Mouse (Mus musculus): ENCODE measurements around the gene 4933411K16Rik. TPM values are rescaled to one million over a fixed set of nuclear protein-coding genes. Genes with fewer than 3 reads are reported as not detected.
A peak's percentile ranks its signal among the peaks of the same experiment; 100 is the strongest.

The 4933411K16Rik gene
- polyA plus RNA-seq, 1 experiment = 0.18 TPM

DNA sequence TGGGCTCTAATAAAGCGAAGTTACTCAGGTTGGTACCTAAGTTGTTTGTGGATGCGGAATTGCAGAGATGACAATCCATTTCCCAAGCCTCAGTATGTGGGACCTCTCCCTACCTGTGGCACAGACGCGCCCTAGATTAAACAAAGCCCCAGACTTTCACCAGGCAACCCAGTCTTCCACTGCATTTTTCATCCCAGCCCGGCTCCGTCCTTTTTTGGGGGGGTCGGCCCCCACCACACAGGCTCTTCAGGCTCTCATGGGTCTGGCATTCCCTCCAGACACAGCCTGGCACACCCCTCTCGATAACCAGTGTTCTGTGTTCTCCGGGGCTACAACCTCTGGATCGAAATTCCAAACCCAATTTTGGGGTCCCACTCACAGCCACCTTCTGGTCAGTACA lies 33.6 kb downstream of the 4933411K16Rik start:
- no peaks in the 10 kb centered on the region for H3K36me3 ChIP-seq (ENCODE audit: control insufficient read depth, insufficient read depth)
- H3ac ChIP-seq (ENCODE audit: control insufficient read depth, insufficient read length, low read depth) = peak overlapping the region; percentile 81
- H3K4me3 ChIP-seq (ENCODE audit: insufficient read depth, poor library complexity, severe bottlenecking) = peak overlapping the region; percentile 57
- H3K27me3 ChIP-seq (ENCODE audit: control insufficient read depth, insufficient read depth, insufficient read length) = no peaks in the 10 kb centered on the region
- H3K79me3 ChIP-seq (ENCODE audit: low read depth) = no peaks in the 10 kb centered on the region
- H3K79me2 ChIP-seq (ENCODE audit: control insufficient read depth, insufficient read depth) = peaks cover 10% of the 10 kb centered on the region
- no peak for TF ChIP-seq FOSL1 (IDR thresholded peaks at IDR 0.05; ENCODE audit: insufficient read depth, low read length, poor library complexity, severe bottlenecking)
- TF ChIP-seq MAX (IDR thresholded peaks at IDR 0.05) = no peak
- TF ChIP-seq CEBPB (IDR thresholded peaks at IDR 0.05; ENCODE audit: low read depth) = no peak
- TF ChIP-seq MYOG (IDR thresholded peaks at IDR 0.05; ENCODE audit: control insufficient read depth, extremely low read depth, insufficient read length) = no peak
- no peak for TF ChIP-seq CTCF (IDR thresholded peaks at IDR 0.05; ENCODE audit: control insufficient read depth, insufficient read depth, insufficient read length)
- no peak for TF ChIP-seq USF1 (IDR thresholded peaks at IDR 0.05; ENCODE audit: low read depth)
- TF ChIP-seq MYOD1 (IDR thresholded peaks at IDR 0.05; ENCODE audit: control insufficient read depth, insufficient read length, low read depth) = no peak

DNA sequence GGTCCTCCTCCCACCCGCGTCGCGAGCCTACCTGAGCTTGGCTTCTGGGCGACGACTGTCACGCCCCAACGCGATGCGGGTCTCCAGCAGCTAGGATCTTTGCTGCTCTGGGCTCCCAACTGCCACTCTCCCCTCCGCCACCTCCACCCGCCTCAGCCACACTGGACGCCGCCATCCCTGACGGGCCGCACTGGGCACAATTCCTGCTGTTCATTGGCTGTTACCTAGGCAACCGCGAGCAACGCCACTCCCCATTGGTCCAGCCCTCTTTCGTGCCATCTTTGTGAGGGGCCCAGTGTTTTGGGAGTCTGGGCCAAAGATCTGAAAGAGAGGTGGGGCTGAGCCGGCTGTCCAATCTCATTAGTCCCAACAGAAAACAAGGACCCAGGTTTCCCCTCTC lies 34.1 kb downstream of the 4933411K16Rik start, which contains the start of gene Morn4:
Gene Morn4 (minus strand): TSS at position 192 of the 400 bp plus-strand sequence.
- no peaks in the 10 kb centered on the region for H3K36me3 ChIP-seq (ENCODE audit: control insufficient read depth, insufficient read depth)
- no peak for TF ChIP-seq MYOG (IDR thresholded peaks at IDR 0.05; ENCODE audit: control insufficient read depth, extremely low read depth, insufficient read length)
- TF ChIP-seq CTCF (IDR thresholded peaks at IDR 0.05; ENCODE audit: control insufficient read depth, insufficient read depth, insufficient read length) = no peak
- TF ChIP-seq MYOD1 (IDR thresholded peaks at IDR 0.05; ENCODE audit: control insufficient read depth, insufficient read length, low read depth) = no peak
- TF ChIP-seq MAX (IDR thresholded peaks at IDR 0.05) = no peak
- no peak for TF ChIP-seq CEBPB (IDR thresholded peaks at IDR 0.05; ENCODE audit: low read depth)
- no peak for TF ChIP-seq FOSL1 (IDR thresholded peaks at IDR 0.05; ENCODE audit: insufficient read depth, low read length, poor library complexity, severe bottlenecking)
- TF ChIP-seq USF1 (IDR thresholded peaks at IDR 0.05; ENCODE audit: low read depth) = no peak
- no peaks in the 10 kb centered on the region for H3K27me3 ChIP-seq (ENCODE audit: control insufficient read depth, insufficient read depth, insufficient read length)
- peak within 1 kb of the TSS; percentile 81 for H3ac ChIP-seq (ENCODE audit: control insufficient read depth, insufficient read length, low read depth)
- peak within 1 kb of the TSS; percentile 57 for H3K4me3 ChIP-seq (ENCODE audit: insufficient read depth, poor library complexity, severe bottlenecking)
- H3K79me3 ChIP-seq (ENCODE audit: low read depth) = peaks cover 4% of the 10 kb centered on the region
- H3K79me2 ChIP-seq (ENCODE audit: control insufficient read depth, insufficient read depth) = peaks cover 15% of the 10 kb centered on the region

DNA sequence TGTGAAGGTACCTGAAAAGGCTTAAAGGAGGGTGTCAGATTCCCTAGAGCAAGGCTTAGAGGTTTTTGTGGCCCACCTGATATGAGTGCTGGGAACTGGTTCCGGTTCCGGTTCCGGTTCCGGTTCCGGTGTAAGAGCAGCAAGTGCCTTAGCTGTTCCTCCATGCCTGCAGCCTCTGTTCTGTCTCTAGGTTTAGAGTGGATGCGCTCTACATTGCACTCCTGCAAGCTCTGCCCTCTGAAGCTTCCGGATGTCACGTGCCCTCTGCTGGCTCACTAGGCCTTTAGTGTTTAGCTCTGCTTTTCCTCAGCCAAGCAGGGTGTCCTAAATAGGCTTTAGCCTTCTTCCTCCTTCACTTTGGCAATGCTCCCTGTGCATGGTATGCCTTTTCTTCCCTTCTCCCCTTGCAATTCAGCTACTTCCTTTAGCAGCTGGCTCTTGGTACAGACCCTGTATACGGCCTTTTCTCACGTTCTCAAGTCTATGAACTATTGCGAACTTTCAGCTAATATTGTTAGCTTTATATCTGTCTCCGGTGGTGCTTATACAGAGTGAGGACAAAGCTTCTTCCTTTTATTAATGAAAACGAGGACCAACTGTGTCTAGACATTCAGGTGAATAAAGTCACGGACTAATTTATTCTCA lies 37.2 kb downstream of the 4933411K16Rik start:
- TF ChIP-seq CTCF (IDR thresholded peaks at IDR 0.05; ENCODE audit: control insufficient read depth, insufficient read depth, insufficient read length) (no peak), CEBPB (IDR thresholded peaks at IDR 0.05; ENCODE audit: low read depth) (no peak), MYOG (IDR thresholded peaks at IDR 0.05; ENCODE audit: control insufficient read depth, extremely low read depth, insufficient read length) (no peak), USF1 (IDR thresholded peaks at IDR 0.05; ENCODE audit: low read depth) (peak; percentile 90)
- Histone ChIP-seq H3K4me3 (ENCODE audit: insufficient read depth, poor library complexity, severe bottlenecking) (no peak overlapping the region), H3K79me2 (ENCODE audit: control insufficient read depth, insufficient read depth) (peaks cover 44% of the 10 kb centered on the region), H3K79me3 (ENCODE audit: low read depth) (peaks cover 18% of the 10 kb centered on the region), H3K36me3 (ENCODE audit: control insufficient read depth, insufficient read depth) (peaks cover 1% of the 10 kb centered on the region), H3ac (ENCODE audit: control insufficient read depth, insufficient read length, low read depth) (no peak overlapping the region), H3K27me3 (ENCODE audit: control insufficient read depth, insufficient read depth, insufficient read length) (no peaks in the 10 kb centered on the region)

- Histone ChIP-seq H3K36me3 (ENCODE audit: control insufficient read depth, insufficient read depth) (peaks cover 9% of the 10 kb centered on the region), H3ac (ENCODE audit: control insufficient read depth, insufficient read length, low read depth) (peak within 1 kb of the TSS; percentile 83), H3K4me3 (ENCODE audit: insufficient read depth, poor library complexity, severe bottlenecking) (peak within 1 kb of the TSS; percentile 64), H3K27me3 (ENCODE audit: control insufficient read depth, insufficient read depth, insufficient read length) (no peaks in the 10 kb centered on the region), H3K79me2 (ENCODE audit: control insufficient read depth, insufficient read depth) (peaks cover 52% of the 10 kb centered on the region), H3K79me3 (ENCODE audit: low read depth) (peaks cover 18% of the 10 kb centered on the region)
- TF ChIP-seq CEBPB (IDR thresholded peaks at IDR 0.05; ENCODE audit: low read depth) (peak; percentile 21), CTCF (IDR thresholded peaks at IDR 0.05; ENCODE audit: control insufficient read depth, insufficient read depth, insufficient read length) (no peak), MAX (IDR thresholded peaks at IDR 0.05) (peak; percentile 85)
Observed at GRCm38 (mm10) chr19:42089748-42090595, 37.9 kb downstream of the 4933411K16Rik start, which contains the start of gene Pi4k2a. Gene Pi4k2a, plus strand, starts transcription at chr19:42090470.

DNA sequence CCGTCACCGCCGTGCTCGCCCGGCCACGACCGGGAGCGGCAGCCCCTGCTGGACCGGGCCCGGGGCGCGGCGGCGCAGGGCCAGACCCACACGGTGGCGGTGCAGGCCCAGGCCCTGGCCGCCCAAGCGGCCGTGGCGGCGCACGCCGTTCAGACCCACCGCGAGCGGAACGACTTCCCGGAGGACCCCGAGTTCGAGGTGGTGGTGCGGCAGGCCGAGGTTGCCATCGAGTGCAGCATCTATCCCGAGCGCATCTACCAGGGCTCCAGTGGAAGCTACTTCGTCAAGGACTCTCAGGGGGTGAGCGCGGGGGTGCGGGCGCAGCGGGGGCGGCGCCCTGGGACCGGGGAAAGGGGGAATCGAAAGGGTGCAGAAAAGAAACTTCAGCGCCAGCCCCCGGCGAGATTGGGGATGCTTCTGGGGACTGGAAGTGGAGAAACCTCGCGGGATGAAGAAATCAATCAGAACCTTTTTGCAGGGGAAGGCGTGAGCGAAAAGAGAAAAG lies 38.6 kb downstream of the 4933411K16Rik start:
- Histone ChIP-seq H3ac (ENCODE audit: control insufficient read depth, insufficient read length, low read depth) (peak overlapping the region; percentile 83), H3K27me3 (ENCODE audit: control insufficient read depth, insufficient read depth, insufficient read length) (no peaks in the 10 kb centered on the region), H3K79me2 (ENCODE audit: control insufficient read depth, insufficient read depth) (peaks cover 55% of the 10 kb centered on the region), H3K4me3 (ENCODE audit: insufficient read depth, poor library complexity, severe bottlenecking) (peak overlapping the region; percentile 64), H3K36me3 (ENCODE audit: control insufficient read depth, insufficient read depth) (peaks cover 16% of the 10 kb centered on the region), H3K79me3 (ENCODE audit: low read depth) (peaks cover 20% of the 10 kb centered on the region)
- no peak for TF ChIP-seq MYOD1 (IDR thresholded peaks at IDR 0.05; ENCODE audit: control insufficient read depth, insufficient read length, low read depth)
